Mouse (Mus musculus) stomach, postnatal 0 days (tissue): ENCODE results near the gene Sh2d6.

Source experiments
- CTCF ChIP-seq: IDR thresholded peaks from 2 replicates; pipeline ENCODE4 v1.5.1; 2016; ENCODE audit warnings: antibody characterized with exemption, low read depth, mild to moderate bottlenecking, moderate library complexity
- EP300 ChIP-seq: optimal IDR thresholded peaks from 2 replicates; pipeline ENCODE3; 2016; ENCODE audit warnings: antibody characterized with exemption

DNA sequence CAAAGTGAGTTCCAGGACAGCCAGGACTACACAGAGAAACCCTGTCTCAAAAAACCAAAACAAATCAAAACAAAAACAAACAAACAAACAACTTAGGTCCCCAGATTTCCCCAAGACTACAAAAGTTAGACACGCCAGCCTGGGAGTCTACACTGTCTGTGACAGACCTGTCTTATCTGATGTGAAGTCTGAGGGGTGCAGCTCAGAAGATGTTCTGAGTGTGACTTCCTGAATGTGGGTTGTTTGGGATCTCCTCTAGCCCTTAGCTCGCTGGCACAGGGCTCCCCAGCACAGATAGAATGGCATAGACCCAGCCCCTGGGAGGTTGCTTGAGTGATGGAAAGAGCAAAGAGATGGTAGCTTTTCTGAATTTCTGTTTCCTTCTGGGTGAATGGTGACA is 2.7 kb upstream of the Sh2d6 start:
- TF ChIP-seq EP300 (no peak), CTCF (no peak)
